Mouse (Mus musculus) layer of hippocampus, postnatal 10 days (tissue): ENCODE results near the gene Cln6. TPM values are rescaled to one million over a fixed set of nuclear protein-coding genes. Genes with fewer than 3 reads are reported as not detected.

Experiments used
- DNase-seq, 2 experiments: peaks; one replicate each; pipeline ENCODE4 v3.0.0; 2021; ENCODE audit warnings: low spot score in 2 of 2
- total RNA-seq, 2 experiments: library from RNA; stranded (reverse); gene quantifications; 2 replicates each; pipeline ENCODE4 v1.2.3; 2021

Cln6 gene
- total RNA-seq, 2 experiments from 2014 or later, result 9.2 to 9.7 TPM

- DNase-seq, result no peak
Observed at GRCm38 (mm10) chr9:62877825-62878224, 39.2 kb downstream of the Cln6 start.

GRCm38 (mm10) chr9:62881871-62882270 is 43.3 kb downstream of the Cln6 start:
- DNase-seq, result no peak

- DNase-seq, result no peak
Observed at GRCm38 (mm10) chr9:62894486-62894885, 55.9 kb downstream of the Cln6 start.

Other genes with a start within 250 kb of the Cln6 start
- gene Itga11, start 161.0 kb upstream of the Cln6 start, total RNA-seq, result under 1 TPM; 0.59 to 0.91 TPM
- gene Fem1b, start 26.9 kb upstream of the Cln6 start, total RNA-seq, result 100 to 1,000 TPM; 114 to 116 TPM
- 1 to 10 TPM; 3.0 to 6.8 TPM for gene Calml4, start 19.3 kb downstream of the Cln6 start, total RNA-seq
- 10 to 100 TPM; 43.5 to 44.8 TPM for gene Pias1, start 149.1 kb downstream of the Cln6 start, total RNA-seq